Mouse (Mus musculus) myocyte (in vitro differentiated cells): Measurements from ENCODE around the gene Gamt.
A peak's percentile ranks its signal among the peaks of the same experiment; 100 is the strongest.

Source experiments
- CEBPB ChIP-seq: IDR thresholded peaks from 2 replicates; pipeline ENCODE4 v1.6.1; 2011; ENCODE audit warnings: mild to moderate bottlenecking, moderate library complexity; ENCODE audit not compliant: poor library complexity, insufficient read depth, severe bottlenecking
- MYOG ChIP-seq, 3 experiments: IDR thresholded peaks; one replicate each; pipeline ENCODE4 v1.6.1; 2011; ENCODE audit warnings: control low read depth in 2 of 3, low read depth in 2 of 3, mild to moderate bottlenecking in 2 of 3; ENCODE audit not compliant: insufficient read length in 2 of 3, control insufficient read depth in 1 of 3, insufficient read depth in 1 of 3
- POLR2A ChIP-seq: IDR thresholded peaks from one replicate; pipeline ENCODE4 v1.6.1; 2011; ENCODE audit warnings: low read depth, mild to moderate bottlenecking, control low read depth, moderate library complexity; ENCODE audit not compliant: insufficient read length
- USF1 ChIP-seq: IDR thresholded peaks from one replicate; pipeline ENCODE4 v1.6.1; 2011; ENCODE audit warnings: low read depth, mild to moderate bottlenecking, control low read depth, moderate library complexity

DNA sequence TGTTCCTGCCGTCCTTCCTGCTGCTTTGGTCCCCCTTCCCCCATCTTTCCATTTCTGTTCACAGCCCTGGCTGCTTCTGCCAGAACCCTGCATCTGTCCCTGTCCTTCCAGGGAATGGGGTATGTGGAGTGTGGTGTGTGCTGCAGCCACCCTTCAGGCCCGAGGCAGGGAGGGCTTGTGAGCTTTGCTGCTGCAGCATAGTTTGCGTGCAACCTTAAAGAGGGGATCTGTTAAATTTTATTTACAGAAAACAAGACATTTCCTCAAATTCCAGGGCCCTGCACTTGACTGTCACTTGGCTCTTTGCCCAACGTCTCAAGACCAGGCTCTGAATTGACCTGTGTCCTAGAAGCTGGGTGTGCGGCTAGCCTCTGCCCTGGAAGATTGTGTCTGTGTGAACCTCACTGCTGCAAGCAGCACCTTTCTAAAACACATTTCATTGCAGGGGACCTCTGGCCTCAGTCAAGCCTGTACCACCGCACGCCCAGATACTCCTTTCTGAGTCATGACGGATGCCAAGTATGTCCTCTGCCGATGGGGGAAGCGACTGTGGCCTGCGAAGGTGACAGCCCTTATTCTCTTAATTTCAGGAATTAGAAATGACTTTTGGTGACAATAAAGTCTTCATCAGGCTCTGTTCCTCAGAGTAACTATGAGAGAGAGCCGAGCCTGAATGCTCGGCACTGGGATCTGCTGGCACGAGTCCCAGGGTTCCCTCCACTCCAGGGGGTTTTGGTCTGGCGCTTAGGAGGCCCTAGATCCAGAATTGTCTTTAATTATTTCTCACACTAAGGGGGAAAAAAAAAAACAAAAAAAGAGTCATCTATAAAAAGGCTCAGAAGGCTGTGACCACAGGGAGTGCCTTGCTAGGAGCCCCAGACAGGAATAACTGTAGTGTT lies 32.7 kb downstream of the Gamt start:
- TF ChIP-seq POLR2A (no peak), USF1 (no peak), MYOG (IDR thresholded peaks at IDR 0.05; ENCODE audit: control insufficient read depth in 1 of 3, insufficient read depth in 1 of 3, insufficient read length in 2 of 3, low read depth in 2 of 3) (peak in 2 of 3 experiments; percentile 5 to 58), CEBPB (no peak)
